Mouse (Mus musculus) T-cell, adult 2 months (primary cell): Measurements from ENCODE around the gene Rpe65.

Experiments used
- DNase-seq: peaks from one replicate; pipeline ENCODE4 v3.0.0; 2022; ENCODE audit warnings: low spot score

Rpe65 gene

GRCm38 (mm10) chr3:159598875-159599274 lies at the start of gene Rpe65:
Gene Rpe65, plus strand, starts transcription at chr3:159599175.
- DNase-seq = no peak

DNA sequence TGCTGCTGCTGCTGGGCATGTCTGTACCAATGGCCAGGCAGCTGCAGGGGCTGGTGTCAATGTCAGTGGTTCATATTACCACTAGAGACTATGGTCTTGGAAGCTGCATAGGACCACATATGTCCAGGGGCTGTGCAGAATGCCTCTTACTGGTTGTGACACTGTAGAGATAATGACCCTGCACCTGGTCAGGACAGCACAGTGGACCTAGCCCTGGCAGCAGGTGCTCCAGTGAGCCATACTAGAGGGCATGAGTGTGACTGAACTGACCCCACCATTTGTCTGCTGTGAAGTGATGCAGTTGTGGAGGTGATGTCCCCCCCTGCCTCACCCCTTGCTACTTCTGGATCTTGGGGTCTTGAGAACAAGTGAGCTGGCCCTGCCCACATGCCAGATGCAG lies 48.8 kb upstream of the Rpe65 start:
- no peak for DNase-seq

DNA sequence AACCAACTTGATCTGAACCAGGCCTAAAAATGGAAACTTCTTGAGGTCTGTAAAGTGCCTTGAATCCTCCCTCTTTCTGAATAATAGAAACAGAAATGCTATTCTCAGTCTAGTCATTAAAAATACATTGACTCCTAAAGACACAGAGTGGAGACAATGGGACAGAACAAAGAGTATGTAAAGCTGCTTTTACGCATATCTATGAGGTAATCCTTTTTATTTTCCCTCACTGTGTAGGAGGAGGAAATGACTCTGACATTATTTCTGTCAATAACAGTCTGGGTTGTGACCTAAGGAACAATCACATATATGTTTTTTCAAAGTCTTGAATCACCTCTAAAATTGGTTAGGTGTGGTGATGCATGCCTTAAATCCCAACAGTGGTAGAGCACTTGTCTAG lies 16.0 kb downstream of the Rpe65 start:
- no peak for DNase-seq

- no peak for DNase-seq
These were observed 22.1 kb downstream of the Rpe65 start for GRCm38 (mm10) chr3:159621026-159621425.

- no peak for DNase-seq
These were observed 25.0 kb downstream of the Rpe65 start for GRCm38 (mm10) chr3:159624010-159624409.

- DNase-seq = no peak
These were observed 61.8 kb downstream of the Rpe65 start for GRCm38 (mm10) chr3:159660741-159661140.

- DNase-seq = no peak
These were observed 64.4 kb downstream of the Rpe65 start for GRCm38 (mm10) chr3:159663333-159663732.
